Mouse (Mus musculus) kidney, embryonic 15.5 days (tissue): ENCODE results near the gene Fbxl7. TPM values are rescaled to one million over a fixed set of nuclear protein-coding genes. Genes with fewer than 3 reads are reported as not detected.

Source experiments
- ATAC-seq: fragments of 200-750 bp; cut with Nextera tagmentation; replicated peaks from 2 replicates; pipeline ENCODE4 v1.8.0; 2017; ENCODE audit warnings: moderate TSS enrichment; ENCODE audit not compliant: low FRiP score
- H3K27ac ChIP-seq: fragments of 300-500 bp; sonication (generic); 2 replicates; pipeline ENCODE4 v1.5.1; 2015; ENCODE audit warnings: mild to moderate bottlenecking, inconsistent platforms
- H3K27me3 ChIP-seq: fragments of 300-500 bp; sonication (generic); 2 replicates; pipeline ENCODE4 v1.6.1; 2015; ENCODE audit warnings: inconsistent platforms
- H3K36me3 ChIP-seq: fragments of 300-500 bp; sonication (generic); 2 replicates; pipeline ENCODE4 v1.6.1; 2015; ENCODE audit warnings: inconsistent platforms
- H3K4me1 ChIP-seq: fragments of 300-500 bp; sonication (generic); 2 replicates; pipeline ENCODE4 v1.6.1; 2015; ENCODE audit warnings: inconsistent platforms
- H3K4me2 ChIP-seq: fragments of 300-500 bp; sonication (generic); 2 replicates; pipeline ENCODE4 v1.6.1; 2015; ENCODE audit warnings: moderate library complexity, mild to moderate bottlenecking, inconsistent platforms
- H3K4me3 ChIP-seq: fragments of 300-500 bp; sonication (generic); replicated peaks from 2 replicates; pipeline ENCODE4 v1.5.1; 2015; ENCODE audit warnings: mild to moderate bottlenecking, inconsistent platforms
- H3K9ac ChIP-seq: fragments of 300-500 bp; sonication (generic); 2 replicates; pipeline ENCODE4 v1.6.1; 2015; ENCODE audit warnings: mild to moderate bottlenecking, inconsistent platforms
- H3K9me3 ChIP-seq: fragments of 300-500 bp; sonication (generic); replicated peaks from 2 replicates; pipeline ENCODE4 v1.6.1; 2016; ENCODE audit warnings: inconsistent platforms
- whole genome bisulfite sequencing: fragments of 180-500 bp; shearing (Covaris S2); methylation state at CpG from one replicate; pipeline ENCODE4 v1.1.7; 2015; ENCODE audit warnings: mixed read lengths; 5-methylcytosine and 5-hydroxymethylcytosine counted together
- polyA plus RNA-seq: library from polyadenylated mRNA; unstranded; fragments of >200 nt; fragmentation: Nextera tagmentation; extraction: Ambion mirVana; gene quantifications from 2 replicates; pipeline ENCODE4 v1.2.1, GENCODE M21; 2015

The Fbxl7 gene
- polyA plus RNA-seq, result 15.2 and 16.9 TPM in 2 replicates

DNA sequence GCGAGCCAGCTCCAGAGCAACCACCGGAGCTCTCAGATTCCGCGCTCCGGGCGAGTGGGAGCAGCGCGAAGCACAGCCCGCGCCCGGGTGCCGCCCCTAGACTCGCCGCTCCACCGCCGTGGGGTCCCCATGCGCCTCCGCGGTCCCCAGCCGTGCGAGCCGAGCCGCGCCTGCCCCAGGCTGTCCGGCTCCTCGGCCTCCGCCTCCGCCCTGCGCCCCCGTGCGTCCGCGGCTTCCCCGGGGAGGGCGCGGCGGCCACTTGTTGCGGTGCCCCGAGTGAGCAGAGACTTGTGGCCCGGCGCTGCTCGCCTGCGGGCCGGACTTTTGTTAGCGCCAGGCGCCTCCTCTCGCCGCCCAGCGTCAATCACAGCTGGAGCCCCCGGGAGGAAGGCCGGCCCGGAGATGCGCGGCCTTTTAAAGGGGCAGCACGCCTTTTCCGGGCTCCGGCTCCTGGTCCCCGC, at the start of gene Fbxl7:
Gene Fbxl7 (minus strand): TSS at position 330 of the 461 bp plus-strand sequence.
- peak; percentile 94 for ATAC-seq
- H3K27ac ChIP-seq, result peak within 1 kb of the TSS; percentile 88
- H3K27me3 ChIP-seq, result peaks cover 4% of the 10 kb centered on the region; the same call in 1 of the 2 replicates
- WGBS, result 0% methylated on average over 30 of the region's 58 CpGs
- peak within 1 kb of the TSS; percentile 83 for H3K4me2 ChIP-seq
- H3K9me3 ChIP-seq, result no peaks in the 10 kb centered on the region
- H3K4me3 ChIP-seq, result peak within 1 kb of the TSS; percentile 80
- no peaks in the 10 kb centered on the region for H3K36me3 ChIP-seq
- peak within 1 kb of the TSS; percentile 57 for H3K9ac ChIP-seq
- H3K4me1 ChIP-seq, result peaks cover 9% of the 10 kb centered on the region

DNA sequence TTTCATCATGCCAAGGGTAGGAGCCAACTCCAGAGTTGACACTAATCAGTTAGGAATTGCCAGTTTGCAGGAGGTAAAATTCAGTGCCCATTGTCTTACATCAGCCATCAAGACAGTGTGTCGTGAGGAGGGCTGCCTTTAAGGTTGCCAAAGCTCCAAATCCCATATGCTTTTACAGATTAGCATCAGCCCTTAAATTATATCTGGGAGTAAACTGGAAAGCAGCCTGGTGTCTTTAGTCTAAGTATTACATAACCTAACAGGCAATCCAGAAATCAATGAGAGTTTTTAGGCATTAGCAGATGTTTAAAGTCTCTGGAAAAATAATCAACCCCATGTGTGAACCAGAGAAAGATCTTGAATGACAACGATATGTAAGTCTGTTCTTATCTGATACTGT, 26.6 kb upstream of the Fbxl7 start:
- Histone ChIP-seq H3K9ac (no peak overlapping the region), H3K9me3 (no peaks in the 10 kb centered on the region), H3K36me3 (no peaks in the 10 kb centered on the region), H3K4me3 (no peak overlapping the region), H3K27me3 (no peaks in the 10 kb centered on the region), H3K4me2 (no peak overlapping the region), H3K27ac (no peak overlapping the region), H3K4me1 (no peaks in the 10 kb centered on the region)
- ATAC-seq, result no peak
- 88% methylated on average over 2 of the region's 2 CpGs for WGBS

DNA sequence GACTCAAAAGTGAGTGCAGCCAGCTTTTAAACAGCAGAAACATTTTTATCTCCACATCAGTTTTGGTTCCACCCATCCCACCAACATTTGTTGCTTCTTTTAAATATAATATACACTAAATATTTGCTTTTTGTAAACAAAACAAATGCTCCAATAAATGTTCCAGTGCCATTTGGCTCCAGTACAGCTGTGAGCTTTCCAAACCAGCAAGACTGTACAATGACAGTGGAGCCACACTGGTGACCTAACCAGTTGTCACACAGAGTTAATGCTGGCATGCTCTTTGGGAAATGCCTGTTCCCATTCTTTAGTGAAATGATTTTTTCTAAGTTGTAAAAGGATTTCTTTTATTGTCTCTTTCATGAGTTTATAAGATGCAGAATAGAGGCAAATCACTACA, 18.0 kb upstream of the Fbxl7 start:
- H3K4me2 ChIP-seq, result no peak overlapping the region
- no peaks in the 10 kb centered on the region for H3K36me3 ChIP-seq
- no peak overlapping the region for H3K4me3 ChIP-seq
- 0 out of 2 replicates have a peak, but pooled peaks cover 2% of the 10 kb centered on the region for H3K9me3 ChIP-seq
- H3K27ac ChIP-seq, result no peak overlapping the region
- no peak overlapping the region for H3K9ac ChIP-seq
- no peaks in the 10 kb centered on the region for H3K27me3 ChIP-seq
- H3K4me1 ChIP-seq, result no peaks in the 10 kb centered on the region
- ATAC-seq, result no peak

DNA sequence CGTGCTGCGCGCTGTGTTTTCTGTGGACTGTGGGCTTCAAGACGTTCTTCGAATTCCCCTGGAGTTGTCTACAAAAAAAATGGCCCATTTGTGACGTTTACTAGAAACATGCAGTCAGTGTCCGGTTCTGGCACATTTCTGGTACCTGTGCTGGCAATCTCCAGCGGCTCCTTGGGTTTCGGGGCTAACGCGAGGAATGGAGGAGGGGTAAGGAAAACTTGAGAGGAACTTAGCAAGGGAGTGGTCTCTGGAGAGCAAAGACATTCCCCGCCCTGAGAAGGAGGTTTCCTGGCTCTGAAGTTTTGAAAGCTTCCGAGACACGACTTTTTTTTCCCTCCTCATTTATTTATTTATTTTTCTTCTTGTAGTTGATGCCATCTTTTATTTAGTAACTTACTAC, 381 bp upstream of the Fbxl7 start:
- WGBS, result 0% methylated on average over 14 of the region's 14 CpGs

DNA sequence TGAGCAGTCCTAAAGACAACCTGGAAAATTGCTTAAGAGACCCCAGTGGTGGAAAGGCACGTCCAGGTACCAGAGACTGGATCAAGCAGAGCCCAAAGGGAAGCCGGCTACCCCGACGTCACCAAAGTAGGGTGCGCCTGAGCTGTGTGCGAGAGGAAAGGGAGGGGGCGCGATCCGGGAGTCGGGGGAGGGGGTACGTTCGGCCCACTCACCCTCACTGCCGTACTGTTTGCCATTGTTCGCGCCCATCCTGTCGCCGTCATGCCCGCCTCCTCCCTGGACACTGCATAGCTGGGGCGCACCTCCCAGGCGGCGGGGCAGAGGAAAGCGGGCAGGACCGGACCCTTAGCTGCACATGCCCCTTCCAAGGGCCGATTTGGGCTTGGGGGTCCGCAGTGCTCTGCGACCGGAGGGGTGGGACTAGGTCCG, 565 bp downstream of the Fbxl7 start:
- Histone ChIP-seq H3K36me3 (no peaks in the 10 kb centered on the region), H3K27ac (peak overlapping the region; percentile 88), H3K4me3 (peak overlapping the region; percentile 80), H3K4me1 (peaks cover 9% of the 10 kb centered on the region), H3K9ac (peak overlapping the region; percentile 57), H3K9me3 (no peaks in the 10 kb centered on the region), H3K4me2 (peak overlapping the region; percentile 83), H3K27me3 (peaks cover 4% of the 10 kb centered on the region; the same call in 1 of the 2 replicates)
- ATAC-seq, result peak; percentile 82
- WGBS, result 0% methylated on average over 28 of the region's 28 CpGs

More for the DNA sequence above, 381 bp upstream of the Fbxl7 start:
- H3K9ac ChIP-seq, result peak overlapping the region; percentile 57
- H3K27ac ChIP-seq, result peak overlapping the region; percentile 88
- H3K27me3 ChIP-seq, result peaks cover 4% of the 10 kb centered on the region; the same call in 1 of the 2 replicates
- H3K9me3 ChIP-seq, result no peaks in the 10 kb centered on the region
- no peaks in the 10 kb centered on the region for H3K36me3 ChIP-seq
- H3K4me3 ChIP-seq, result peak overlapping the region; percentile 80
- peak overlapping the region; percentile 83 for H3K4me2 ChIP-seq
- ATAC-seq, result peak; percentile 54
- H3K4me1 ChIP-seq, result peaks cover 9% of the 10 kb centered on the region

DNA sequence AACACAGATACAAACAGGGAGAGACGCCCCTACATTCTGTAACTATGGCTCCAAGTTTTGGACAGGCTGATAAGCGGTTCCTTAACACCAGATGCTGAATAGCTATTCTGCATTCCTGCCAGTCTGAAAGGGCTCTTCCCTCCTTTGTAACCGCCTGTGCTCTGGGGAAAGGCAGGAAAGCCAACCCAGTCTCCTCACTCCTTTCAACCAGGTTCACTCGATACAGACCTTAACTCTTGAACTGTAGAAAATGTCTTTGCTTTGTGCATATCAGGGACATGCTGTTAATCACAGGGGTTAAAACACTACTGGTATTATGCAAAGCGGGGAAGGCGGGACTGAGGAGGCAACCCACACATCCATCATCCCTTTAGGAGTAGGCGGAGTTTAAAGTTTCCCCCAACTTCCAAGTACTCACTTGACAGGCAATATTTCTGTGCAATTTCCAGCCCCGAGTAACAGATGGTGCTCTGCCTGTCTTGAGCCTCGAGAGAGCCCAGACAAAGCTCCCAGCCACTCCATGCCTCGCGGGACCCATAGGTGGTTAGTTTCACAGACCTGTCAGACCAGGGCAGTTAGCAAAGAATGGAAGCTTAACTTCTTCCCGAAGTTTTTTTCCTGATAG, 1.2 kb downstream of the Fbxl7 start:
- H3K27ac ChIP-seq, result peak overlapping the region; percentile 88
- H3K9ac ChIP-seq, result peak overlapping the region; percentile 57
- peak; percentile 54 for ATAC-seq
- H3K27me3 ChIP-seq, result peaks cover 4% of the 10 kb centered on the region; the same call in 1 of the 2 replicates
- peak overlapping the region; percentile 83 for H3K4me2 ChIP-seq
- peaks cover 9% of the 10 kb centered on the region for H3K4me1 ChIP-seq
- H3K4me3 ChIP-seq, result peak overlapping the region; percentile 80
- 3% methylated on average over 12 of the region's 12 CpGs for WGBS
- no peaks in the 10 kb centered on the region for H3K36me3 ChIP-seq
- H3K9me3 ChIP-seq, result no peaks in the 10 kb centered on the region

DNA sequence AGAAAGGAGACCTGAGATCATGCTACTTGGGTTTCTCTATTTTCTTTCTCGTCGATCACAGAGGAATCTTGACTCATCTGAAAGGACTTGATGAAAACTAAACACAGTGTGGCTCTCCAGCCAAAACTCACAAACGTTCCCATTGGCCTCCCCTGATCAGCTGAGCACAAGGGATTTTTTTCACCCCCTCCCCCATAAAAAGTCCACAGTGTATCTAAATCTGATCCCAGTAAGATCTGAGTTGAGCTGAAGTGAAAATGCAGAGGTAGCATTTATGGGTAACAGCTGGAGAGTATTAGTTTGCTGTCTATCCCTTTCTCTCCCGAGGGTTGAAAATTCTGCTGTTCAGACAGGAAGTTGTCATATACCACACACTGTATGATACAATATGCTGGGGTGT, 2.2 kb downstream of the Fbxl7 start:
- H3K4me1 ChIP-seq, result peaks cover 9% of the 10 kb centered on the region
- no peak overlapping the region for H3K27ac ChIP-seq
- 17% methylated on average over 4 of the region's 4 CpGs for WGBS
- no peak overlapping the region for H3K9ac ChIP-seq
- H3K9me3 ChIP-seq, result no peaks in the 10 kb centered on the region
- peak overlapping the region; percentile 29 for H3K4me3 ChIP-seq
- peaks cover 4% of the 10 kb centered on the region; the same call in 1 of the 2 replicates for H3K27me3 ChIP-seq
- ATAC-seq, result no peak
- H3K4me2 ChIP-seq, result peak overlapping the region; percentile 83
- no peaks in the 10 kb centered on the region for H3K36me3 ChIP-seq

DNA sequence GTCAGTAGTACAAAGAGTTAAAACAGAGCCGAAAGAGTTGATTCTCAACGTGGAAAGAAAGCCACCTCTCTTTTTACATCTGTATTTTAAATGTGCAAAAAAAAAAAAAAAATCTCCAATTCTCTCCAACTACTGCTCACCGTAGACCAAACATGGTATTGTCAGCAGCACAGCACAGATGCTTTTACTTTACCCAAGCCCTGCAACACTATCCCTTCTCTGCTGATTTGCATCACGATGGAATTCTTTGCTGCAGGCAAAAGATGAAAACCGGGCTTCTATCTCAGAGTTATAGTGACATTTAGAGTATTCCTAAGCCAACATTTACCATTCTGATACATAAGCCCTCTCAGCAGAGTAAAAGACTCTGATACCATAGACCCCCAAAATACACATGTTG, 5.4 kb downstream of the Fbxl7 start:
- no peak overlapping the region for H3K9ac ChIP-seq
- peaks cover 13% of the 10 kb centered on the region for H3K4me1 ChIP-seq
- H3K4me3 ChIP-seq, result no peak overlapping the region
- no peaks in the 10 kb centered on the region for H3K27me3 ChIP-seq
- no peak overlapping the region for H3K27ac ChIP-seq
- H3K9me3 ChIP-seq, result no peaks in the 10 kb centered on the region
- no peak overlapping the region for H3K4me2 ChIP-seq
- ATAC-seq, result no peak
- no peaks in the 10 kb centered on the region for H3K36me3 ChIP-seq
- 65% methylated on average over 5 of the region's 5 CpGs for WGBS

DNA sequence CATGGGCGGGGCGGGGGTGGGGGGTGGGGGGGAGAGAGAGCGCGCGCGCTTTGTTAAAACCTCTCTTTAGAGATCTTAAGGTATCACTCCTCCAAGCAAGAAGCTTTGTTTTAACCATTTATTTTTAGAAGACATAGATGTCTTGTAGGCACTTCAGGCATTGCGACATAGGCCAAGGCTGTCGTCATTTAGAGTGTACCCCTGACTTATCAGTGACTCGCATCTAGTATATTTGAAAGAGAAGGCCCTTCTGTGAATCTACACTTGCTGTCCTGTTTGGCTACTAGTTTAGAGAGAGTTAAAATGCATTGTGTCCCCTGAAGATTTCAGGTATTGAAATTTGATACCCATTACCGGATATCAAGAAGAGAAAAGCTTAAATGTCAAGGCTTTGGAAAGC, 7.2 kb downstream of the Fbxl7 start:
- H3K4me1 ChIP-seq, result peaks cover 4% of the 10 kb centered on the region
- no peaks in the 10 kb centered on the region for H3K27me3 ChIP-seq
- H3K9ac ChIP-seq, result no peak overlapping the region
- ATAC-seq, result no peak
- H3K36me3 ChIP-seq, result no peaks in the 10 kb centered on the region
- H3K9me3 ChIP-seq, result no peaks in the 10 kb centered on the region
- no peak overlapping the region for H3K27ac ChIP-seq
- H3K4me3 ChIP-seq, result no peak overlapping the region
- WGBS, result 67% methylated on average over 10 of the region's 10 CpGs
- H3K4me2 ChIP-seq, result no peak overlapping the region

DNA sequence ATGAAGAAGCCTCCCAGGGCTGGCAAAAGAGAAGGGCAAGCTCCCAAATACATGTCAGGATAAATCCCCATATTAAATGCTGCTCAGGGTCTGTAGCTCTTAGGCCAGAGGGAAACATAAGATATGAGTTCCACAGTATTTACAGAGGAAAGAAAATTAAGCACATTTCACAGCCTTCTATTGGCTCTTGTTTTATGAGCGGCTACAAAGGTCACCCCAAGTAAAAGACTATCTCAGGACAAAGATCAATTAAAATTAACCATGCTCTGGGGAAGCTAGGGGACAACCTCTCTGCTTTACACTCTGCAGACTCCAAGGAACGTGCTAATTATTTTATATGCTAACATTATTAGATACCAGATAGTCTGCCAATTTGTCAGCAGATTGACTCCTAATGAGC, 9.4 kb downstream of the Fbxl7 start:
- ATAC-seq, result no peak
- H3K27me3 ChIP-seq, result no peaks in the 10 kb centered on the region
- H3K9ac ChIP-seq, result no peak overlapping the region
- H3K4me2 ChIP-seq, result no peak overlapping the region
- 64% methylated on average over 2 of the region's 2 CpGs for WGBS
- no peaks in the 10 kb centered on the region for H3K9me3 ChIP-seq
- no peaks in the 10 kb centered on the region for H3K36me3 ChIP-seq
- H3K4me3 ChIP-seq, result no peak overlapping the region
- H3K27ac ChIP-seq, result no peak overlapping the region
- H3K4me1 ChIP-seq, result 0 out of 2 replicates have a peak, but pooled peaks cover 4% of the 10 kb centered on the region

DNA sequence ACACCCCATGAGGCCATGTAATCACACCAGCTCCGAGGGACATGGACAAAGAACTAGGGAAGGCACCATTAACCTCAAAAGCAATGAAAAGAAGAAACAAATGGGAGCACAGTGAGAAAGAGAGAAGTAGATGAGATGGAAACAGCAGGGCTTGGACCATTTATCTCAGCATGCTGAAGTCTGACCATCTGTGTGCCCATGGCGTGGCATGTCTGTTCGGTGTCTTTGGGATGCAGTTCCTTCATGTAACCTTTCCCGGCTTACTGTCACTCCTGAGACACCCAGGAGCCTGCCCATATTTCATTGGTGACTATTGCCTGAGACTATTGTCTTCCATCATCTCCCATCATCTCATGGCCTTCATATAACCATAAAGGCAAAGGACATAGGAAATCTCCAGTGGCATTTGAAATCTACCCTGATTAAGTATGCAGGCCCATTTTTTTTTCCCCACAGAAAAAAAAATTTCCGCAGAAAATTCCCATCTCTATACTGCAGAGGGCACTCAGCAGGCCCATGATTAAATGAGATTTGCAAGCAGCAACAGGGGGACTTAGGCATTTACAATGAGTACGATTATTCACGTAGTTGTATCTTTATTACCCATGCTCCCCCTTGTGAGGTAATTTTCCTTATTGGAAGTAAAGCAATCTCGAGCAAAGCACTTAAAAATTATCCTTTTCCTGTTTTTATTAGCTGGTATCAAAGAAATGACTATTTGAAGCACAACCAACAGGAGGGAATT, 15.0 kb downstream of the Fbxl7 start:
- 69% methylated on average over 8 of the region's 8 CpGs for WGBS
- Histone ChIP-seq H3K9me3 (no peaks in the 10 kb centered on the region), H3K4me3 (no peak overlapping the region), H3K4me1 (peaks cover 6% of the 10 kb centered on the region), H3K27ac (no peak overlapping the region), H3K4me2 (no peak overlapping the region), H3K36me3 (no peaks in the 10 kb centered on the region), H3K27me3 (no peaks in the 10 kb centered on the region), H3K9ac (no peak overlapping the region)
- no peak for ATAC-seq

DNA sequence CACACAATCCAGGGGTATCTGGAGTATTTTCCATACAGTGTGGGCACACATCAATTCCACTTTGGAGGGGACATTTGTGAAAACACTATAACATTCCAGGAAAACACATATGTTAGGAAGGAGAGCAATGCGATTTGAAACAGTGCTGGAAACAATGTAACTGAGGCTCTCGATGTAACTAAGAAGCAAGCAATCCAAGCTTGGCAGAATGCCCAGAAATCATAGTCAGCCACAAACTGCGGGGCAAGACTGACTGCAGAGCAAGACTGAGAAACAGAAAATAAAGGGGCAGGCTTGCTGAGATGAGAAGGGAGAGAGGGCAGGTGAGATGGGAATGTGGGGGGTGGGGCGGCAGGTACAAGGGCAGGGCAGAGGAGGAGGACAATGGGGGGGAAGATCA, 19.7 kb downstream of the Fbxl7 start:
- H3K9ac ChIP-seq, result no peak overlapping the region
- H3K9me3 ChIP-seq, result no peaks in the 10 kb centered on the region
- H3K27ac ChIP-seq, result no peak overlapping the region; the same call in 1 of the 2 replicates
- ATAC-seq, result 0 out of 2 replicates have a peak, but pooled peaks have one; percentile 52
- H3K4me1 ChIP-seq, result peaks cover 6% of the 10 kb centered on the region
- H3K27me3 ChIP-seq, result no peaks in the 10 kb centered on the region
- 31% methylated on average over 4 of the region's 4 CpGs for WGBS
- H3K4me2 ChIP-seq, result no peak overlapping the region
- H3K36me3 ChIP-seq, result no peaks in the 10 kb centered on the region
- H3K4me3 ChIP-seq, result no peak overlapping the region
